Mouse (Mus musculus) heart, adult 2 months (tissue): ENCODE results near the gene Mdfi. TPM values are rescaled to one million over a fixed set of nuclear protein-coding genes. Genes with fewer than 3 reads are reported as not detected.

Experiments
- DNase-seq, 2 experiments: peaks; one replicate each; pipeline ENCODE4 v3.0.0; 2021
- H3K27ac ChIP-seq: fragments of 200-600 bp; 2 replicates; pipeline ENCODE4 v1.8.1; 2022
- H3K27me3 ChIP-seq: fragments of 200-500 bp; 2 replicates; pipeline ENCODE4 v1.6.1; 2012; ENCODE audit warnings: mild to moderate bottlenecking, low read length, inconsistent platforms, mixed read lengths; ENCODE audit not compliant: control insufficient read depth, insufficient read depth
- H3K36me3 ChIP-seq: fragments of 200-500 bp; 2 replicates; pipeline ENCODE4 v1.6.1; 2012; ENCODE audit warnings: low read length, inconsistent platforms; ENCODE audit not compliant: control insufficient read depth, insufficient read depth
- H3K4me1 ChIP-seq: fragments of 200-500 bp; 2 replicates; pipeline ENCODE4 v1.6.1; 2011; ENCODE audit warnings: low read length; ENCODE audit not compliant: control insufficient read depth, insufficient read depth
- H3K4me3 ChIP-seq: fragments of 200-600 bp; 2 replicates; pipeline ENCODE4 v1.8.1; 2022
- H3K79me2 ChIP-seq: fragments of 200-500 bp; replicated peaks from 2 replicates; pipeline ENCODE4 v1.6.1; 2012; ENCODE audit warnings: mild to moderate bottlenecking, inconsistent platforms, low read length, moderate library complexity, mixed read lengths; ENCODE audit not compliant: control insufficient read depth, insufficient read depth
- H3K9ac ChIP-seq: fragments of 200-500 bp; 2 replicates; pipeline ENCODE4 v1.6.1; 2012; ENCODE audit warnings: low read depth, mild to moderate bottlenecking, control low read depth, inconsistent platforms, low read length, mixed read lengths
- CTCF ChIP-seq: fragments of 200-600 bp; IDR thresholded peaks from 2 replicates; pipeline ENCODE4 v1.8.1; 2022; ENCODE audit warnings: antibody characterized with exemption, mild to moderate bottlenecking, moderate library complexity
- EP300 ChIP-seq: fragments of 200-500 bp; IDR thresholded peaks from 2 replicates; pipeline ENCODE4 v1.6.1; 2011; ENCODE audit warnings: low read depth, low read length, control low read depth; ENCODE audit not compliant: insufficient read depth
- POLR2A ChIP-seq: fragments of 200-500 bp; IDR thresholded peaks from 2 replicates; pipeline ENCODE4 v1.6.1; 2011; ENCODE audit warnings: mild to moderate bottlenecking, low read depth, low read length, control low read depth; ENCODE audit not compliant: insufficient read depth
- WGBS: fragments of 180-500 bp; shearing (Covaris S2); methylation state at CpG from one replicate; pipeline ENCODE4 v1.1.7; 2018; 5-methylcytosine and 5-hydroxymethylcytosine counted together
- intact Hi-C: fragments of 180-260 bp; cut with DNase I; formaldehyde crosslinking; loops from one replicate; pipeline ENCODE4 v1.15.1; 2025
- polyA plus RNA-seq: library from polyadenylated mRNA; depleted of rRNA; stranded (reverse); fragments of >200 nt; gene quantifications from 2 replicates; pipeline ENCODE4 v1.2.3, GENCODE M21; 2012
- total RNA-seq, 2 experiments: library from RNA; stranded (reverse); gene quantifications; 2 replicates each; pipeline ENCODE4 v1.2.3; 2021

The Mdfi gene
- total and polyA plus RNA-seq, 3 experiments = 1.8 to 11.1 (median 2.0) TPM

GRCm38 (mm10) chr17:47831161-47831560, 3.3 kb downstream of the Mdfi start:
- Histone ChIP-seq H3K27ac (no peak overlapping the region), H3K27me3 (no peaks in the 10 kb centered on the region), H3K4me1 (no peaks in the 10 kb centered on the region), H3K79me2 (no peaks in the 10 kb centered on the region), H3K36me3 (no peaks in the 10 kb centered on the region), H3K4me3 (no peak overlapping the region), H3K9ac (no peak overlapping the region)
- no peak for DNase-seq
- TF ChIP-seq POLR2A = no peak
- TF ChIP-seq CTCF = no peak
- no peak for TF ChIP-seq EP300
- intact Hi-C loops = no loop called here
- 64% methylated on average over 9 of the region's 9 CpGs for WGBS

DNA sequence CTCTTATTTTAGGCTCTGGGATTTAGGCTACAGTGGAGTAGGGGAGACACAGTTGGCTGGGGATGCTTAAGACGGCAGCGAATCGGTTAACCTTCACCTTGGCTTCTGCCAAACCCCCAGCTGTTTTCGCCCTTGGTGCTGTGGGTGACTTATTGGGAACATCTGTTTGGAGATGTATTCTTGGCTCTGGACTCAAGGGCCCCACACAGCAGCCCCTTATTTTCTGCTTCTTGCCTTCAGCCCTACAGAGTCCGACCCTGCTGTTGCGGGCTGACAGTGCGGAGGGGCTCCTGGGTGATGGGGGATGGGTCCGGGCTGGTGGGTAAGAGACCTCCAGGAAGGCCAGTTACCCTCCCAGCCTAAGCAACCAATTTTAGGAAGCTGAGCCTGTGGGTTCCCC, 13.2 kb downstream of the Mdfi start:
- Histone ChIP-seq H3K79me2 (no peaks in the 10 kb centered on the region), H3K9ac (no peak overlapping the region), H3K4me3 (no peak overlapping the region), H3K36me3 (no peaks in the 10 kb centered on the region), H3K27ac (no peak overlapping the region), H3K4me1 (no peaks in the 10 kb centered on the region), H3K27me3 (no peaks in the 10 kb centered on the region)
- no peak for TF ChIP-seq EP300
- TF ChIP-seq CTCF = no peak
- TF ChIP-seq POLR2A = no peak
- WGBS = 82% methylated on average over 8 of the region's 8 CpGs
- intact Hi-C loops = no loop called here
- DNase-seq = no peak

GRCm38 (mm10) chr17:47818038-47818725, 16.3 kb downstream of the Mdfi start:
- Histone ChIP-seq H3K27ac (no peak overlapping the region), H3K9ac (no peak overlapping the region), H3K36me3 (no peaks in the 10 kb centered on the region), H3K4me1 (peaks cover 1% of the 10 kb centered on the region; the same call in 1 of the 2 replicates), H3K27me3 (no peaks in the 10 kb centered on the region), H3K79me2 (no peaks in the 10 kb centered on the region), H3K4me3 (no peak overlapping the region)
- TF ChIP-seq EP300 (no peak), CTCF (no peak), POLR2A (no peak)
- WGBS = 89% methylated on average over 13 of the region's 13 CpGs
- intact Hi-C loops = no loop called here
- DNase-seq = no peak

DNA sequence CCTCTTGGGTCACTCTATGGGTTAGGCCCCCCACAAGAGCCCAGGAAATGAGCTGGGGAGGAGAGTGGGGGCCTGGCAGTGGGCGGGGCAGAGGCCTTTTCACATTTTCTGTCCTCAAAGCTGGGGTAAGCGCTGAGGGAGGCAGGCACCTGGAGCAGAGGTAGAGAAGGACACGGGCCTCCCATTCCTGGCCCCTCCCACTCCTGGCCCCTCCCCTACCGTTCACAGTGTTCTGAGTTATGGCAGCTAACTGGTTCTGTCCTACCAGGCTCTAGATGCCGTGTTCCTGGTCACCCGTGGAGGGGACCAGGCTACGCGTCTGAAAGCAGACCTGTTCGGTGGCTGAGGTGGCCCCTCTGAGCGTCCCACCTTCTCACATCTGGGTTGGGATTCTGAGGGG, 19.0 kb downstream of the Mdfi start:
- WGBS = 73% methylated on average over 10 of the region's 10 CpGs
- no peak overlapping the region for H3K9ac ChIP-seq
- H3K4me3 ChIP-seq = no peak overlapping the region
- H3K79me2 ChIP-seq = no peaks in the 10 kb centered on the region
- H3K4me1 ChIP-seq = peaks cover 1% of the 10 kb centered on the region; the same call in 1 of the 2 replicates
- no peak for DNase-seq
- no peaks in the 10 kb centered on the region for H3K27me3 ChIP-seq
- TF ChIP-seq CTCF (no peak), POLR2A (no peak), EP300 (no peak)
- no peaks in the 10 kb centered on the region for H3K36me3 ChIP-seq
- no peak overlapping the region for H3K27ac ChIP-seq
- intact Hi-C loops = no loop called here

DNA sequence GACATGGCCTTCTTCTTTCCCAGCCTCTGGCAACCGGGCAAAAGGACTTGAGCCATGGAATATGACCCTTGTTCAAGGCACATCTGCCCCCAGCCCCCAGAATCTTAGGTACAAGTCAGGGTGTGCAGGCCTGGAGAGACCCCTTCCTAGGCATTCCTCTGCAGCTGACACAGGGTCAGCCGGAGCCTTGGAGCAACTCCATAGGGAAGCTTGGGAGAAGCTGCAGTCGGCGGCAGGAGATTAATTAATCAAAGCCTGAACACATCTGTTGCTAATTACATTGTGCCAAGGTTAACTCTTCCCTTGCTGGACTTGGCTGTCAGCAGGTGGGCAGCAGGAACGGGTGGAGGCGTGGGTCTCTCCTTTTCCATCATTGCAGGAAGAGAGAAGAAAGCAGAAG, 20.0 kb downstream of the Mdfi start:
- H3K27me3 ChIP-seq = no peaks in the 10 kb centered on the region
- intact Hi-C loops = no loop called here
- H3K9ac ChIP-seq = no peak overlapping the region
- H3K27ac ChIP-seq = no peak overlapping the region
- peaks cover 1% of the 10 kb centered on the region; the same call in 1 of the 2 replicates for H3K4me1 ChIP-seq
- no peaks in the 10 kb centered on the region for H3K79me2 ChIP-seq
- 63% methylated on average over 6 of the region's 6 CpGs for WGBS
- no peak for TF ChIP-seq POLR2A
- no peak for TF ChIP-seq EP300
- no peak for TF ChIP-seq CTCF
- no peak overlapping the region for H3K4me3 ChIP-seq
- H3K36me3 ChIP-seq = no peaks in the 10 kb centered on the region
- DNase-seq = no peak

DNA sequence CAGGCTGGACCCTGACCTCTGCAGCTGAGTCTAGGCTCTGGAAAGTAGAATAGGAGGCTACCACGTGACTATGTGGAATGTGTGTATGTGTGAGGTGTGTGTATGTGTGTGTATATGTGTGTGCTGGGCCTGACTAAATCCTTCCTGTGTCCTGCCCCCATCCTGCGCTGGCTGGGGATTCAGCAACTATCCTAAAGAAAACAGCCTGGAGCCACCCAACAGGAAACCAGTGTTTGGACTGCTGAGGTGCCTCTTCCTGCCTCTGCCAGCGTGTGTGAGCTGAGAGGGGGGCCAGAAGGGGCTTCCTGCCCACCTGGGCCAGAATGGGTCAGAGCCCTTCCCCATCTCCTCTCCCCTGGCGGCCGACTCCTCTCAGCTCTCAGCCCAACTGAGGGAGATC, 20.9 kb downstream of the Mdfi start:
- Histone ChIP-seq H3K4me1 (peaks cover 1% of the 10 kb centered on the region; the same call in 1 of the 2 replicates), H3K4me3 (no peak overlapping the region), H3K9ac (no peak overlapping the region), H3K36me3 (no peaks in the 10 kb centered on the region), H3K79me2 (no peaks in the 10 kb centered on the region), H3K27me3 (no peaks in the 10 kb centered on the region), H3K27ac (no peak overlapping the region)
- intact Hi-C loops = no loop called here
- DNase-seq = no peak
- WGBS = 40% methylated on average over 5 of the region's 5 CpGs
- TF ChIP-seq POLR2A (no peak), CTCF (no peak), EP300 (no peak)
